Mouse (Mus musculus) layer of hippocampus, adult 8-10 months (tissue): Measurements from ENCODE around the gene Rere. TPM values are rescaled to one million over a fixed set of nuclear protein-coding genes. Genes with fewer than 3 reads are reported as not detected.

Experiments used
- DNase-seq, 2 experiments: peaks; one replicate each; pipeline ENCODE4 v3.0.0; 2022; ENCODE audit warnings: low spot score in 2 of 2
- total RNA-seq, 4 experiments: library from RNA; stranded (reverse); gene quantifications; 2 replicates each; pipeline ENCODE4 v1.2.4; 2022

Rere gene
- total RNA-seq, 4 experiments from 2014 or later: 105 to 123 (median 113) TPM

DNA sequence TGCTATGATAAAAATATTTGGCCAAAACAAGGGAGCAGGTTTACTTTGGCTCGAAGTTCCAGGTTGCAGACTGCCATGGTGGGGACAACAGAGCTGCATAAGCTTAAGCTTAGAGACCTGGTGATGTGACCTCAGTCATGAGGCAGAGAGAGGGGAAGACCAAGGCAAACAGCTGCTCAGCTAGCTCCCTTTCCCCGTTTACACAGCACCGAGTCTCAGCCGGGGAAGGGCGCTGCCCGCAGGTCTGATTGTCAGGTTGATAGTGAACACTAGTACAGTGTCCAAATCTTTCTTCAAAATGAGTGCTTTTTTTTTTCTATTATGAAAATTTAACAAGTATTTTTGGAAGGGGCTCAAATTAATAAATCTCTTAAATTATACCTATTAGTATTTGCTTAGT is 97.9 kb downstream of the Rere start:
- no peak for DNase-seq

DNA sequence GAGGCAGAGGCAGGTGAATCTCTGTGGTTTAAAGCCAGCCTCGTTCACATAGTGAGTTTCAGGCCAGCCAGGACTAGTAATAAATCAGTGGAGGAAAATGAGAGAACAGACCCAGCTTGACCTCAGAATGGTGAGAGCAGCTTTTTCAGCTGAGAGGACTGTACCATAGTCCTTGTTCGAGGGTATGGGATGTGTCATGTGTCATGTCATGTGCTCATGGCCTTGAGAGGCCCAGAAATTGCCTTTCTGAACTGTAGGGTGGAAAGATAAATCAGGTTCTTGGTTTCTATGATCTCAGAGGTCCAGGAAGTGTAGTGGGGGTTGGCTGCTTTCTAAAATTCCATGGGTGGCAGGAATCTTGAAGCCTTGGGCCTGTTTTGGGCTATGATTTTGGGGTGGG is 98.3 kb downstream of the Rere start:
- no peak for DNase-seq

DNA sequence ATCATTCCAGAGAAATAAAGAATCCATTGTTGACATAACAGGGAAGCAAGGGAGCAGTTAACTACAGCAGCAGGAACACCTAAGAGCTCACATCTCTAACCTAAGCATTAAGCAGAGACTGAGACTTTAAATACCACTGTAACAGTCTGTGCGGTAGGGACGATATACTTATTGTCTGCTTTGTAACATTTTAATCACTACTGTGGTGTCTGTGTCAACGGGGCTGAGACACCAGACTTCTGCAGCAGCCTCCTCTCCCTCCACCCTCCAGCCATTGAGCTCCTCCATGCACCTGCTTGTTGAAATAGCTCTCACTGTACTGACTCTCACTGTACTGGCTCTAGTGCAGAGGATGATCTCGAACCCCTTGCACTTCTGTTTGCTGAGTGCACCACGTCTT is 98.8 kb downstream of the Rere start:
- DNase-seq: no peak

DNA sequence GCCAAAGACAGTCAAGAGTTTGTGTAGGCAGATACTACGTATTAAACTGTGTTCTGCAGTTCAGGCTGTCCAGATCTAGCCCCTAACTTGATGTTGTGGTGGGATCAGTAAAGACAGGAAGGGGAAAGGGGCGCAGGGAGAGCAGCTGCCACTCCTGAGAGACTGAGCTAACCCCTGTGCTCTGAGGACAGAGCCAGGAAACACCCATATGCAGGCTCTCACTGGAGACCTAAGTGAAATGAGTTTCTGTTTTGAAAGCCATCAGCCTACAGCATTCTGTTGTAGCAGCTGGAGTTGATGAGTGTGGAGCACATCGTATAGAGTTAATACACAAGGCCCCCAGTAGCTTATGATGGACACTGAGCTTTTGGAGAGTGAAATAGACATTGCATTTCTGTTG is 101.1 kb downstream of the Rere start:
- DNase-seq: no peak

DNA sequence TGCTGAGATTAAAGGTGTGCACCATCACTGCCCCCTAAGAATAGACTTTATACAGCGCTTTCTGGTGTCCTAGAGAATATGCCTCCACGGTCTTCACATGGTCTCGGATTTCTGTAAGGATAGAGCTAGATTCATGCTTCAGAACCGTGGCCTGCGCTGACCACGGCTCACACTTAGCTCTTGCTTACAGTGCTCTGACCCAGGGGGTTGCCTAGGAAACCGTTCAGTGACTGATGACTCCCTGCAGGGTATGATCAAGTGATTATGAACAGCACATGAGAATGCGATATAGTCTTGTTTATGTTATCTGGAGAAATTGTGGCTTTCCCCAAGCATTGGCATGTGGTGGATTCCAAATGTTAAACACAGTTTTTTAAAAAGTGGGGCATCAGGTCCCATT is 103.0 kb downstream of the Rere start:
- DNase-seq: no peak

DNA sequence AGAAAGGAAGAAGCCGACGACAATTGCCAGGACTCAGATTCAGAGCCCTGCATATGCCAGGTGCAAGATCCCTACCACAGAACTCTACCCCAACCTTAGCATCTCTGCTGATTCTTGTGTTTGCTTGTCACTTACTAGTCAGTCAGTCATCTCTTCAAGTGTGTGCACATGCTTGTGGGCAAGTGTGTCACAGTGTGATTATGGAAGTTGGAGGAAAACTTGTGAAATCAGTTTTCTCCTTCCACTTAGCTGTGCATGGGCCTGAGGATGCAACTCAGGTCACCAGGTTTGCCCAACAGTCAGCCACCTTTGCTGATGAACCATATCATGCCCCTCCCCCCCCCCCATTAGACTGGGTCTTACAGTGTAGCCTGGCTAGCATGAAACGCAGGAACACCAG is 103.5 kb downstream of the Rere start:
- no peak for DNase-seq

DNA sequence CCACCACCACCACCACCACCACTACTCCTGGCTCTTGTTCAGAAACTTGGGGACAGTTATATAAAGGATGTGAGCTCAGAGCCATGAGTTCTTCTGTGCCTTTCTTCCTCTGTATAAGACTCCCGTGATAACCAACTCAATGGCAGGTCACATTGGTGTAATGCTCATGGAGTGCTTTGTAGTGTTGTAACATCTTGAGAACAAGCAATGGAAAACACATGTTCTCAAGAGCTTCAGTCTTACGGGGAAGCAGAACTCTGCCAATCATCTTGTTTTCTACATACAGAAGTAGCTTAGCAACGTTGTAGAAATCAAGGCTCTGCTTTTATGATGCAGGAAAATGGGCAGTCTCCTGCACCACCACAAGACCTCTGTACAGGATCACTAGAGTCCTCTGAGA is 107.1 kb downstream of the Rere start:
- no peak for DNase-seq

DNA sequence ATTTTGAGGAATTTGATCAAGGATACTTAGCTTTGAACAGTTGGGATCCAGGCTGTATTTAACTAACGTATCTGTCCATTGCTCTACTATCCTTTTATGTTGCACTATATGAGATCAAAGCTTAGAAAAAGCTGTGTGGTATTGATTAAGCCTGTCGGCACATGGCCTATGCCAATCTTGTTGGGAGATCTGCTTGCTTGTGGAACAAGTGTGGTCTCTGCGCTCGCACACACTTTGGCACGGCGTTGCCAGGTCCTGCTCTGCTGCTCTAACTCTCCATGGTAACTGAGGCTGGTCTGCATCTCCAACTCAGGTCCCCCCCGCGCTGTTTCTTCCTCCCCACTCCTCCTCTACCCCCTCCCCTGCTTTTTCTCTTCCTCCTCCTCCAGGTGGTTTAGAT is 112.2 kb downstream of the Rere start:
- no peak for DNase-seq

DNA sequence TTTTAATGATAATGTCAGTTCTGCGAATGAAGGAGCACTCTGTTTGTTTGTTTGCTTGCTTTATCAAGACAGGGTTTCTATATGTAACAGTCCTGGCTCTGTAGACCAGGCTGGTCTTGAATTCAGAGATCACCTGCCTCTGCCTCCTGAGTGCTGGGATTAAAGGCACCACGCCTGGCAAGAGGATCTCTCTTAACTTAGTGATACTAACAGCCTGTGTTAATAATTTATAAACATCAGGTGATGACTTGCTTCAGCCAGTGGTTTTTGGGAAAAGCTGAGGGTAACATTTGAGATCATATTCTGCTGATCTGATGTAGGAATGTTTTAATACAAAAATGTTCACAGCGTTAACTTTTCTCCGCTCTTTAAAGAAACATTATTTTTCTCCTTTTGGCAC is 112.6 kb downstream of the Rere start:
- no peak for DNase-seq

DNA sequence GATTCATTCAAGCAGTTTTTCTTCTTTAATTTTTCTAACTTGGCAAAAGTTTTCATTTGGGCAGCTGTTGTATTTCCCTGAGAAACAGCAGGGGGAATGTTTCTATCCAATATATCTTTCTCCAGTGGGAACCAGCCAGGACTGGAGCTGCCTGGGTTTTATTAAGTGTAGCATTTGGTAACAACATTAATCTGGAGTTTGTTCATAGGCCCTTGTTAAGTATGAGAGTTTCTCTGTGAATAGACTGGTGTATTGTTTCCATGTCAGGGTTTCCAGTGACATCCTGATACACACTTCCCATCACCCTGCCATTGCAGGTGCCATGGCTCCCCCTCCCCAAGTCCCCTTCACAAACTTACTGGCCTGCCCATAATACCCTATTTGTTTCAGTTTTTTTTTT is 114.9 kb downstream of the Rere start:
- DNase-seq: no peak

DNA sequence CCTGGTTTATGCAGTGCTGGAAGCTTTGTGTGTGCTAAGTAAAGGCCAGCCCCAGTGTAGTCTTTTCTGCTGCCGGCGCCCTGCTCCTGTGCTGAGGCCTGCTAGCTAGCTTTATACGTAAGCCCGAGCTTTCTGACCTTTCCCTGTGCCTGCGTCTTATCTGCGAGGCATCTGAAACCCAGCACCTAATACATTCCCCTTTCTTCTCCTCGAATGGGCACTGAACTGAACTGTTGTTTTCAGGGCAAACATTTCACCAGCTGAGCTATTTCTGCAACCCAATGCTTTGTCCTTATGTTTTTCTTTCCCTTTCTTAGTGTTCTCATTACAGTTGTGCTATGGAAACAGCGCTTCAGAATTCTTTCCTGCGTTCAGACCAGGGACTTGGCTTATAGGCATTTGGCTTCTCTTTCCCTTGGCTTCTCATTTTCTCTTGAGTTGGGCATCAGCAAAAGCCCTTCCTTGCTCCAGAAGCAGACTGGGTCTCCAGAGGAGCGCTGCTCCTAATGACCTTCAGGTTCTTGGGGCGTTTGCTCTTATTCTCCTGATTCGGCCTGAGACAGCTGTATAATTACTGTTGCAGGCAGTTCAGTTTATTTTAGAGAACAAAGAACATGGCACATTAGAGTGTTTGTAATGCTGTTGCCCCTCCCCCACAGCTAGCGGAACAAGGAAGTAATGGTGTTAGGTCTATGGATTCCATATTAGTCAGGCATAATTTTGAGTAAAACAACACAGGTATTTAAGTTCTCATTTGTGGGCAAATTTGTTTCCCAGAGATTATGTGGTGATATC is 115.6 kb downstream of the Rere start:
- no peak for DNase-seq

DNA sequence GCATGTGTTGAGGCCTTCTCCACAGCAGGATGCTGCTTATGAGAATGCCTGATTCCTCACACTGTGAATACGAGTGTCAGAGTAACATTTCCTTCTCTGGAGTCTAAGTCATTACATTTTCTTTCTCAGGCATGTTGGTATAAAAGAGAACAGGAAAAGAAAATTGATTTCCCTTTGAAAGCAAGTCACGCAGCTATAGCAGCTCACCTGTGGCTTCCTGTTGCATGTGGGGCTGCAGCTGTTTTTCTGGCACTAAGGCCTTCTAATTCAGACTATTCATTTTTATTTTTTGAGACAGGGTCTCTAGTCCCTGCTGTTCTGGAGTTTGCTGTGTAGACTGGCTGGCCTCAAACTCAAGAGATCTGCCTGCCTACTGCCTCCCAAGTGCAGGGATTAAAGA is 117.6 kb downstream of the Rere start:
- no peak for DNase-seq

DNA sequence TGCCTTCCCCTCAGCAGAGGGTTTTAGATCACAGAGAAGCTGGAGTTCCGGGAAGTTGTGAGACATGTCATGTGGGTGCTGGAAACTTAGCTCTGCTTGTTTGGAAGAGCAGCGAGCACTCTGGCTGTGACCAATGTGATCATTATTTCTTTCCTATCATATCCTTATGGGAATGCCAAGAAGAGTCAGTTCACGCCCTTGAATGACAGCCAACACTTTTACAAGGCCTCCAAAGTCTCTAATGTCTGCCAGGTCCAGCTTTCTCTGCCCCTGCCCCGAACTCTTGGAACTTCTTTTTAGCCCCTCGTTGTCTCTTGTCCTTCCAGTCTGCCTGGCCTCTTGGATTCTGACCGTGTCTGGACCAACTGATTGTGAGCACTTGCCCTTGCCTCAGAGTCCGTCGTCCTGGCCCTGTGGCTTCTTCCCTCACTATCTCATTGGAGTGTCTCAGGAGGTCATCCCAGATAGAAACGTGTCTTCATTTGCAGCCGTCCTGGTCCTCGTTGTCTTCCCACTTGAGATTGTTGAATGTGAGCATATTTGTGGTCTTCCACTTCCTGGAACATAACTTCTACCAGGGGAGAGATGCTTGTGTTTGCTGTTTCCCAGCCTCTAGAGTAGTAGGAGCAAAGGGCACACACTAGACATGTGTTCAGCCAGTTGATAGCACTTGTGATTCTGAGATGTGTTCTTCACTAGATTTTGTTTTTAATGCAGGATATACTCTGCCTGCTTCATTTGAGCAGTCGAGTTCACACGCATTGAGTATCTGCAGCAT is 120.6 kb downstream of the Rere start:
- DNase-seq: no peak

DNA sequence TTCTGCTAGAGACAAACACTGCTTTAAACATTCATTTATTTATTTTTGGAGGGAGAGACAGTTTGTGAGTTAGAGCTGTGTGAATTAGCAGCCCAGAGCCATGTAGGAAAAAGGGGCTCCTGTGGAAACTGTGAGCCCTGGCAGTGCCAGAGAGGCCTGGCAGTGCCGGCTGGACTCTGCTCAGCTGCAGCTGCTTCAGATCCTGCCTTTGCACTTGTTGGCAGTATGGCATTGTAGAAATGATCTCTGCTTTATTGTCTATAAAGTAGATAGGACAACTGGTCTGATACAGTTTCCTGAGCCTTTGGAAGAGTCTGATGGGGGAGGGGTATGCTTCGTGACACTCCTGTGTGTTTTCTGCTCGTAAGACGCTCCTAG is 121.2 kb downstream of the Rere start:
- DNase-seq: no peak

DNA sequence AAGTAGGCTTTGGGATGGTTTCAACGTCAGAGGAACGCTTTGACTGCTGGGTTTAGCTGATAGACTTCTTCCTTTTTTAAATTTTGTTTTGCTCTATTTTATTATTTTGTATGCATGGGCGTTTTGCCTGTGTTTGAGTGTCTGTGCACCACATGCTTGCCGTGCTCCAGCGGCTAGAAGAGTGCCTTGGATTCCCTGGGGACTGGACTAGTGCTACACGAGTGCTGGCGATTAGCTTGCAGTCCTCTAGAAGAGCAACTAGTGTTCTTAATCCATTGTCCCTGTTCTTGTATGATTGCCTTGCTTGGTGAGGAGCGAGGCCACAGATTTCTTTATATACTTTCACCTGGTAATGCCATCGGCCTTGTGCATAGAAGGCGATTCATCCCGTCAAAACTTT is 122.5 kb downstream of the Rere start:
- no peak for DNase-seq

DNA sequence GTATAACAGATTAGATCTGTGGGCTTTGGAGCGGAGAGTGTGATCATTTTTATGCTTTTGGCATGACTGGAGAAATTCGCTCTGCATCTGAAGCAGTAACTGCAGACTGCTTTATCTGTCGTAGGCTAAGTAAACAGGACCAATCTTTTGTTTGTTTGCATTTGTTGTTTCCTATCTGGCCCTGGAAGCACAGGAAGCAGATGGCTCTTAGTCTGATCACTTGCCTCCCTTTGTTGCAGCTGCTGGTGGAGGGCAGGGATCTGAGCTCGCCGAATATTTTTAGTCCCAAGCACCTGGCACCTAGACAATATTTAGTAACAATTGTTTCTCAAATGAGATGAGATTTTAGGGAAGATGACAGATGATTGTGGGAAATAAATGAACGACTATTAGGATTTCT is 123.1 kb downstream of the Rere start:
- DNase-seq: no peak

DNA sequence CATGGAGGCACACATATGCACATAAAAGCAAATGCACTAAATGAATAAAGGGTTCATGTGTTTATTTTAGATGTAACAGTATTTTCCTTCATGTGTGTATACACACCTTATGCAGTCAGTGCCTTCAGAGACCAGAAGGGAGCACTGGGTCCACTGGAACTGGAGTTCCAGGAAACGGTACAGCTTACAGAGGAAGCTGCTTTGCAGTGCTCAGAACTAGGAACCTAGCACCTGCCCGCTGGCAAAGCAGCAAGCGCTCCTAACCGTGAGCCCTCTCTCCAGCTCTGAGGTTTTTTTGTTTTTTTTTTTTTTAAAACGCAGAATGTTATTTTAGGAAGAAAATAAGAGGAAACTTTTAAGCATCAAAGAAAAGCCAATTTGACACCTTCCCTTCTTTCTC is 124.3 kb downstream of the Rere start:
- no peak for DNase-seq

DNA sequence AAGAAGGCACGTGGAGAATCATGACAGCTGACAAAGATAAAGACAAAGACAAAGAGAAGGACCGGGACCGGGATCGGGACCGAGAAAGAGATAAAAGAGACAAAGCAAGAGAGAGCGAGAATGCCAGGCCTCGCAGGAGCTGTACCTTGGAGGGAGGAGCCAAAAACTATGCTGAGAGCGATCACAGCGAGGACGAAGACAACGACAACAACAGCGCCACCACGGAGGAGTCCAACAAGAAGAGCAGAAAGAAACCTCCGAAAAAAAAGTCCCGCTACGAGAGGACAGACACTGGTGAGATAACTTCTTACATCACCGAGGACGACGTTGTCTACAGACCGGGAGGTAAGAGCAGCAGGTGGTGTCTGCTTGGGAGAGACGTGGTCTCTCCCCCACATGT is 124.9 kb downstream of the Rere start:
- no peak for DNase-seq

DNA sequence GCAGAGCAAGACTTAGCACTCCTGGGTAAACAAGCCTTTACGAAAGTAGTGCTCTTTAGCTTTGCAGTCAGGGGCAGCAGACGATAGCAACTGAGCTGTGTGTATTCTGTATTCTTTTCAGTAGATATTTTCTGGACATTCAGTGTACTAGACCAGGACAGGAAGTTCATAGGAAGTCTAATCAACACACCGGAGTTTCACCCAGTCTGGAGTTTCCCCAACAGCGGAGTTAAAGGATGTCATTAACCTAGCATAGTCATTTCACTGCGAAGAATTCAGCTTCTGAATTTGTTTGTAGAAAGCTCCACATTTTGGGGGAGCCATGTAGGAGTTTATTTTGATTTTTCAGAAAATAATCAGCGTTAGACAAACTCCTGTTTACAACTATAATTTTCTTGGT is 125.4 kb downstream of the Rere start:
- DNase-seq: no peak

DNA sequence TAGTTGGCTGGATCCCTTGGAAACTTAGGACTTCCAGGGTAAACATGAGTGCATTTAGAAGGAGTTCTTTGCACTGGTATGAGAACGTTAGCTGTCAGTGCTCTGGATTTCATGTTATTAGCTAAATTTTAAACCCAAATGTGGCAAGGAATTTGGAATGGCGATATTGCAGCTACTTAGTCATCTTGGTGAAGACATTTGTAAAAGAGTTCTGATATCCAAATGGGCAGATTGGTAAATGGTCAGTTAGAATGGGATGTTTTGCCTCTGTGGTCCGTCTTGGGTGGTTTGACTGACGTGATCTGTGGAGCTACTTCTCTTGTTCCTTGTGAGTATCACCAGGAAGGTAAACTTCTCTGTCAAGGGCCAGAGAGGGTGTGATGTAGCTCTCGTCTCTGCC is 132.8 kb downstream of the Rere start:
- DNase-seq: no peak

DNA sequence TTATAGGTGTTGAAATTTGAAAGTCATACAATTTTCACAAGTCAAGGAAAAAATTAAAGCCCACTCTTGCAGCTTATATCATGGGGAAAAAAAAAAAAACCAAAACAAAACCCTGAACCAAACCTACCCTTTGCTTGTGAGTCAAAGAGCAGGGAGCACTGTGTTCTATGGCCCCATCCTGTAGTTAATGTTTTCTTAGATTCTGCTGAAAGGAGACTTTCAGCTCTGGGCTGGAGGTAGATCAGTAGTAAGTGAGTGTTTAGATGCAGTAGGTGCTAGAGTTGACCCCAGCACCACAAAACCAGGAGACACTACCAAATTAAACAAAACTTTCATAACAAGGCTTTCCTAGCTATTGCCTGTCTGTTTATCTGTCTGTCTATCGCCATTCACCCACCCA is 133.3 kb downstream of the Rere start:
- DNase-seq: no peak

DNA sequence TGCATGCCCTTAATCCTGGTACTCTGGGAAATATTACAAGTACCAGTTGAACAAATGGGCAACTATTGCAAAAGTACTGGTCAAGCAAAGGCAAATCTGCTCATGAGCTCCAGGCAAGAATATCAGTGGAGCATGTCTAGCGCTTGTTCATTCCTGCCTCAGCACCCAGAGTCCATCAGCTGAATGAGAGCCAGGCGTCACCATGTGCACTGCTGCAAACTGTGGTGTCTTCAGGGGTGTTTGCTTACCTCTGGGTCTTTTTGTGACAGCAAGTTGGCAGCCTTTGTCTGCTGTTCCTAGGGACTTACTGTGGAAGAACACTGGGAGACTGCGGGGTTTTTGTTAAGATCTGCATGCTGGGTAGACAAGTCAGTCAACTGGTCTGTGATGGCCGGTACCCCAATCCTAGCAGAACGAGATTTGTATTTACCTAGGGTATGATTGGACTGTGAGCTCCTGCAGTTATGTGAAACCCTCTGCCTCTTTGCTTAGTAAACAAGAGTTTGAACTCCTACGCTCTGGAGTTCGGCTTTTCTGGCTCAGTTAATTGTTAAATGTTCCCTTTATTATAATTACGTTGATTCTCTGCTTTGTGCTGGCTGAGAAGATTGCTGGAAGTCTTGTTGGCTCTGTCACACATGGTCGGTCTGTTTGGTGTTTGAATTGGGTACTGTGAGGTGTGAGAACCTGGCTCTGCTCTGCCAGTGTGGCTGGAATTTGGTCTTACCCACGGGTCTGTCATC is 134.0 kb downstream of the Rere start:
- no peak for DNase-seq
